Mouse (Mus musculus): ENCODE measurements around the gene Mapkapk2. TPM values are rescaled to one million over a fixed set of nuclear protein-coding genes. Genes with fewer than 3 reads are reported as not detected.
"Not testable (repeated sequence)": the region's sequence is repeated elsewhere in the genome, so short reads cannot be mapped to it uniquely, and the experiment has no call there.

Mapkapk2 gene
- polyA plus RNA-seq, 1 experiment from 2014 or later: 12.3 TPM

DNA sequence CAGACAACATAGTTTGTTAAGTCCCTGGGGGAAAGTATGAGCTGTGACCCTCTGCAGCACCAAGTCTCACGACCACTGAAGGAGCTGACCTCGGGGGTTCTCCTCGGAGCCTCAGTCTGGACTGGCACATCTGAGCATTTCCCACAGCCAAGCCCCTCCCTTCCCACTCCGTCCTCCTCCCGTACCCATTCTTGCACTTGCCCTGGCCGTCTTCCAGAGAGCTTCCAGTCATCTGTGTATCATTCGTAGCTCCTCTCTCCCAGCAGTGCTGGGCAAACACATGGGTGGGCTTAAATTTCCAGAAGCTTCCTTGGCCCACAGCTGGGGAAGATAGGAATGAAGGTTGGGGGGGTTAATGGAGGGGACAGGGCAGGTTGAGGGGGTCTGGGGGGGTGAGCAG is 67.4 kb downstream of the Mapkapk2 start:
- ATAC-seq (ENCODE audit: low read depth) (no peak), DNase-seq (no peak)
- Histone ChIP-seq H3K9ac (no peak overlapping the region), H3K4me1 (replicated peaks) (peaks cover 33% of the 10 kb centered on the region), H3K4me2 (no peak overlapping the region), H3K36me3 (no peaks in the 10 kb centered on the region), H3K9me3 (replicated peaks) (no peaks in the 10 kb centered on the region), H3K4me3 (replicated peaks) (no peak overlapping the region), H3K27me3 (no peaks in the 10 kb centered on the region), H3K27ac (no peak overlapping the region)
- WGBS (ENCODE audit: insufficient replicate concordance): 55% methylated on average over 7 of the region's 7 CpGs

DNA sequence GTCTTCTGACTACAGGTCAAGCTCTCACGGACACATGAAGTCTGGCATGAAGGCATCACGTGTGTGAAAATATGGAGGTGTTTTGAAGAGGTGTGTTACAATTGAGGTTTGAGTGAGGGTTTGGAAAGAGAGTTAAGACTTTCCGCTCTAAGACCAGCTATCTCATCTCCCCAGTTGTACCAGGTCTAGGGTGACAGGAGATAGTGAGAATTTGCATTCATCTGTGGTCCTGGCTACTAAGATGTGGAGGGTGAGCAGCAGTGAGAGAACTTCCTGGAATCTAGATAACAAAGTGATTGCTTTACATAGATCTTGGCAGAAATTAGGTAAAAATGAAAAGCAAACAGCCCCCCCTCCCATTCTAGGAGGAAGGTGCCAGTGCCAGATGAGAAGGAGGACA is 68.4 kb downstream of the Mapkapk2 start:
- Histone ChIP-seq H3K27me3 (no peaks in the 10 kb centered on the region), H3K4me3 (replicated peaks) (no peak overlapping the region), H3K4me2 (peak overlapping the region; percentile 15; the same call in 1 of the 2 replicates), H3K36me3 (no peaks in the 10 kb centered on the region), H3K27ac (no peak overlapping the region), H3K9me3 (replicated peaks) (no peaks in the 10 kb centered on the region), H3K4me1 (replicated peaks) (peaks cover 37% of the 10 kb centered on the region), H3K9ac (no peak overlapping the region)
- ATAC-seq (ENCODE audit: low read depth) (peak; percentile 91), DNase-seq (peak; percentile 37)
- 17% methylated on average over 3 of the region's 3 CpGs for WGBS (ENCODE audit: insufficient replicate concordance)

DNA sequence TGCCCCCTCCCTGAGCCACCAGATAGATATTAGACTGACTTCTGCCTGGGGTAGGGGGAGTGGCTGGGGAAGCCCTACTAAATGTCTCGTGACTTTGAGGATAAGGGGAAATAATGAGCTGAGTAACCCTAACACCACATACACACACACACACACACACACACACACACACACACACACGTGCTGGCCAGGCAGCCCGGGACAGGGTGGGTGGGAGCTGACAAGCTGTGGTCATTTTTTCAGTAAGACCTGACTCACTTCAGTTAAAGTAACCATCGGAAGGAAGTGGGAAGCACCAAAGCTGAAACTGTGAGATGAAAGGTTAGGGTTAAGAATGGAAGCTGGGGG is 71.8 kb downstream of the Mapkapk2 start:
- WGBS (ENCODE audit: insufficient replicate concordance): 15% methylated on average over 4 of the region's 4 CpGs
- DNase-seq: no peak
- H3K4me2 ChIP-seq: no peak overlapping the region
- H3K36me3 ChIP-seq: no peaks in the 10 kb centered on the region
- no peak overlapping the region for H3K4me3 ChIP-seq (replicated peaks)
- H3K27me3 ChIP-seq: peaks cover 10% of the 10 kb centered on the region
- peaks cover 39% of the 10 kb centered on the region for H3K4me1 ChIP-seq (replicated peaks)
- H3K9ac ChIP-seq: no peak overlapping the region
- H3K27ac ChIP-seq: no peak overlapping the region
- peak; percentile 22 for ATAC-seq (ENCODE audit: low read depth)
- no peaks in the 10 kb centered on the region for H3K9me3 ChIP-seq (replicated peaks)

DNA sequence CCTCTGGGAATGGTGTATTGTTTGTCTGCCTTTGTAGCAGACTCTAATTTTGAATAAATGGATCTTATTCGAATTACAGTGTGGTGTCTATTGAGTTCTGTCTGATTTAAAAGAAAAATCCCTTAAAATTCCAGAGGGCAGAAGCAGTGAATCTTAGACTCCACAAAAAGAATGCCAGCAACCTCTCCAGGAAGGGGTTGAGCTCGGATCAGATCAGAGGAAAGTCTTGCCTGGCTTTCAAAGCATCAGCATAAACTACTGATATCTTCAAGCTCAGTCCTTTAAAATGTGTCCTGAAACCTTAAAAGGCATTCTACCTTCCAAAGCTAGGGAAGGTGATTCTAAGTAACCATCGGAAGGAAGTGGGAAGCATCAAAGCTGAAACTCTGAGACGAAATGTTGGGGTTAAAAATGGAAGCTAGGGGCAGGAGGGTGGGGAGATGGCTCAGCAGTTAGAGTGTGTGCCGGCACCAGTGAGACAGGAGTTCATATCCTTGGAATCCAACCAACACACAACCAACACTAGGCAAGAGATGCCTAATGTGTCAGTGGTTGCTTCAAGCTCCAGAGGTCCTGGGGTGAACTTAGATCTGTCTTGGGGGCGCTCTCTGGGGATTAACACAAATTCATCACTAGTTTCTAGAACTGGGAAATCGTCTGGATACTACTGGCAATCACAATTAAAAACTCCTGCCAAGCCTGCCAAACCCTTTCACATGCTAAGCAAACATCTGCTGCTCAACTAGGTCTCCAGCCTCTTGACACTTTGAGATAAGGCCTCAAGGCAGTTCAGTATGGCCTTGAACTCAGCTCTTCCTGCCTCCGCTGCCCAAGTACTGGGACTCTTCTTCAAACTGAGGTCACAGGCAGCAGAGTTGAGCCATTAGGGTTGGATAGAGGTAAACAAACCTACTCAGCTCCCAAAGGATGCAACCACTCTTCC is 72.5 kb downstream of the Mapkapk2 start:
- no peak overlapping the region for H3K9ac ChIP-seq
- WGBS (ENCODE audit: insufficient replicate concordance): 44% methylated on average over 8 of the region's 8 CpGs
- H3K27me3 ChIP-seq: peaks cover 12% of the 10 kb centered on the region
- no peak overlapping the region for H3K27ac ChIP-seq
- H3K4me1 ChIP-seq (replicated peaks): peaks cover 36% of the 10 kb centered on the region
- ATAC-seq (ENCODE audit: low read depth) (peak; percentile 35), DNase-seq (peak; percentile 20)
- H3K4me2 ChIP-seq: no peak overlapping the region
- H3K4me3 ChIP-seq (replicated peaks): no peak overlapping the region
- H3K36me3 ChIP-seq: no peaks in the 10 kb centered on the region
- no peaks in the 10 kb centered on the region for H3K9me3 ChIP-seq (replicated peaks)

DNA sequence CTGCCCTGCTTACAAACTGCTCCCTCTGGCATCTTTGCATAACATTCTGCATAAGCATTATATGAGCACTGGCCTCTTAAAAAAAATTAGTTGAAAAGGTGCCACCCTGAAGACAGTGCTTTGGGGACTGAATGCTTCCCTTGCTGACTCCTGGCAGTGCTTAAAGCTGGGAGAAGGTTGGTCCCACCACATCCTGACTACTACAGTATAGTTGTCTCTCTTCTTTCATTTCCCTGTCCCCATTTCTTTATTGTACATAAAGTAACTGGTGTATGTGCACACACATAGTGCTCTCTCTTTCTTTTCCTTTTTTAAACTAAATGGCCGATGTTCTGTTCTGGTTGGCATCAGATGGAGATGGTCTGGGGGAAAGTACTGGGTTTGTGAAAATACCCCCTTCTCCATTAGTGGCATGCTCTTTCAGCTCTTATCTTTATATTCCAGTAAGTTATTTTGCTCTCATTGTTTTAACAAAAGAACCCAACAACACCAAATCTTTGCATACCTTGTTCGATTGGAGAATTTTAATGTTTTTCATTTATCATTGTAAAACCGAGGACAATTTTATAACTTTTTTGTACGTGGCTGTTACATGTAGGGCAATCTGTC is 74.3 kb downstream of the Mapkapk2 start:
- not testable (repeated sequence) for DNase-seq; H3K4me2 ChIP-seq; ATAC-seq (ENCODE audit: low read depth); H3K9me3 ChIP-seq (replicated peaks); H3K36me3 ChIP-seq; H3K4me3 ChIP-seq (replicated peaks); H3K27ac ChIP-seq; H3K9ac ChIP-seq
- Histone ChIP-seq H3K4me1 (replicated peaks) (peaks cover 17% of the 10 kb centered on the region), H3K27me3 (peaks cover 16% of the 10 kb centered on the region)
- WGBS (ENCODE audit: insufficient replicate concordance): 67% methylated on average over 4 of the region's 4 CpGs

DNA sequence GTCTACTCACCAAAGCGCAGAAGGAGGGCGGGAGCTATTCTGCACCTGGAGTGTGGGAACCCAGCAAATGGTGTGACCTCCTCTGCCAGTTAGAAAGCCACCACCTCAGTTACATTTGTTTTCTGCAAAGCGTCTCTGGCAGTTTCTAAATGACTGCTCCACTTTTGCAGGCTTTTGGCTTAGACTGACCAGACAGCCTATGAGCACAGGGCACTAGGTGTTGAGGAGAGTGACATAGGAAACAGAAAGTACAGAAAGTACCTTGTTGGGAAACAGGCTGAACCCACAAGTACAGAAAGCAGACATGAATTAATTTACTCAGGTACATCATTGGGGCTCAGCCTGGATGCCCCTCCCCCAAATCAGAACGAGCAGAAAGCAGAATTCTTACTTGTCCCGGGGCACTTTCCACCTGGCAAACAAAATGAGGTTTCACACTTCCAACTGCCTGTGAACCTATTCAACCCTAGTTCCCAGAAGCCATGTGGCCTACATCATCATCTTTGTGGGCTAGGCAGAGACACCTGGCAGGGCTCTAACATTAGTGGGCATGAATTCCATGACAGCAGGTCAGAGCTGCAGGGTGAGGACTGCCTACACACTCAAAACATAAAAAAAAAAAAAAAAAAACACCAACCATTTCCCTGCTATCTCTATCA is 74.9 kb downstream of the Mapkapk2 start:
- Histone ChIP-seq H3K4me3 (replicated peaks) (no peak overlapping the region), H3K36me3 (no peaks in the 10 kb centered on the region), H3K4me1 (replicated peaks) (peaks cover 17% of the 10 kb centered on the region), H3K4me2 (no peak overlapping the region), H3K27ac (no peak overlapping the region), H3K9me3 (replicated peaks) (no peaks in the 10 kb centered on the region), H3K27me3 (peaks cover 16% of the 10 kb centered on the region), H3K9ac (no peak overlapping the region)
- DNase-seq: no peak
- ATAC-seq (ENCODE audit: low read depth): no peak
- WGBS (ENCODE audit: insufficient replicate concordance): 59% methylated on average over 5 of the region's 5 CpGs

DNA sequence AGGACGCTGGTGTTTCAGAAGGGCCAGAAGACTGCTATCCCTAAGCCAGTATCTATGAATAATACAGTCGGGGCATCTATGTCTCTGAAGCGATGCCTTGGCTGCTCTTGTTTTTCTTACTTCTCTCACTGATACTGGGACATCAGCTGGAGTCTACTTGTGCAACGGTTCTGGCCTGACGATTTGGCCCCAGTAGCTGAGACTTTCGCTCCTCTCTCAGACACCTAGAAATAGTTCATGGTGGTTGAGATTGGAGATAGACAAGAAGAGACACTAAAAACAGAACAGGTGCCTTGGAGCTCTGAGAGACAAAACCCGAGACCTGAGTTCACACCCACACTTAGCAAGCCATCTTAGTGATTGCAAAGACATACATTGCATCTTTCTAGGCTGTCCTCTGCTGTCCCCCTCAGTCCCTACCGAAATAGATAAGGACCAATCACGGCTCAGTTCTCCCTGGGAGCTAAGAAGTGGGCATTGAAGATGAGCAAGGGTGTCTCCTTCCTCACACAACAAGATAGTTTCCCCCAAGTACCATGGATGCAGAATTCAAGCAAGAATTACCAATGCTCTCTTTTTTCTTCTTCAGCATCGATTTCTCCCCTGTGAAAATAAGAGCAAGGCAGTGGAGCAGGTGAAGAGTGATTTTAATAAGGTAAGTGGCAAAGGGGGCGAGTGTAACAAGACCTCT is 75.6 kb downstream of the Mapkapk2 start:
- Histone ChIP-seq H3K4me2 (no peak overlapping the region), H3K4me3 (replicated peaks) (no peak overlapping the region), H3K36me3 (no peaks in the 10 kb centered on the region), H3K4me1 (replicated peaks) (peaks cover 17% of the 10 kb centered on the region), H3K27me3 (peaks cover 16% of the 10 kb centered on the region), H3K27ac (no peak overlapping the region), H3K9me3 (replicated peaks) (no peaks in the 10 kb centered on the region), H3K9ac (no peak overlapping the region)
- WGBS (ENCODE audit: insufficient replicate concordance): 61% methylated on average over 11 of the region's 11 CpGs
- DNase-seq: no peak
- ATAC-seq (ENCODE audit: low read depth): no peak

DNA sequence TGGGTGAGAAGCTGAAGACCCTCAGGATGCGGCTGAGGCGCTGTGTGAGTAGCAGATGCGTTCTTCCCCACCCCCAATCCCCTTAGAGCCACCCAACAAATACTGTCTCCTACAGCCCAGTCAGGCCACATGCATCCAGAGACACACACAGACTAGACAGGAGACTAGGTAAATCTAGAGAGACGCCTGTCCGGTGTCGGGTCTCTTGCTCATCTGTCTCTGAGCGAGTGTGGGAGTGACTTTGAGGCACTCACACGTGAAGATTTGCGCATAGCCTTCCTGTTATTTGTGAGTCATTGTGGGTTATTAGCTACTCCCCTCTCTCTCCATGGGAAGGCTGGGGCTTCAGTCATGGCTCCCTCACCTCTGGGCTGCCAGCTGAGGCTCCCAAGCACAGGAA is 76.2 kb downstream of the Mapkapk2 start:
- H3K9me3 ChIP-seq (replicated peaks): no peaks in the 10 kb centered on the region
- ATAC-seq (ENCODE audit: low read depth) (no peak), DNase-seq (no peak)
- no peak overlapping the region for H3K4me3 ChIP-seq (replicated peaks)
- H3K27me3 ChIP-seq: peaks cover 16% of the 10 kb centered on the region
- no peak overlapping the region for H3K9ac ChIP-seq
- whole genome bisulfite sequencing (ENCODE audit: insufficient replicate concordance): 43% methylated on average over 9 of the region's 9 CpGs
- no peak overlapping the region for H3K4me2 ChIP-seq
- peaks cover 17% of the 10 kb centered on the region for H3K4me1 ChIP-seq (replicated peaks)
- no peaks in the 10 kb centered on the region for H3K36me3 ChIP-seq
- H3K27ac ChIP-seq: no peak overlapping the region

DNA sequence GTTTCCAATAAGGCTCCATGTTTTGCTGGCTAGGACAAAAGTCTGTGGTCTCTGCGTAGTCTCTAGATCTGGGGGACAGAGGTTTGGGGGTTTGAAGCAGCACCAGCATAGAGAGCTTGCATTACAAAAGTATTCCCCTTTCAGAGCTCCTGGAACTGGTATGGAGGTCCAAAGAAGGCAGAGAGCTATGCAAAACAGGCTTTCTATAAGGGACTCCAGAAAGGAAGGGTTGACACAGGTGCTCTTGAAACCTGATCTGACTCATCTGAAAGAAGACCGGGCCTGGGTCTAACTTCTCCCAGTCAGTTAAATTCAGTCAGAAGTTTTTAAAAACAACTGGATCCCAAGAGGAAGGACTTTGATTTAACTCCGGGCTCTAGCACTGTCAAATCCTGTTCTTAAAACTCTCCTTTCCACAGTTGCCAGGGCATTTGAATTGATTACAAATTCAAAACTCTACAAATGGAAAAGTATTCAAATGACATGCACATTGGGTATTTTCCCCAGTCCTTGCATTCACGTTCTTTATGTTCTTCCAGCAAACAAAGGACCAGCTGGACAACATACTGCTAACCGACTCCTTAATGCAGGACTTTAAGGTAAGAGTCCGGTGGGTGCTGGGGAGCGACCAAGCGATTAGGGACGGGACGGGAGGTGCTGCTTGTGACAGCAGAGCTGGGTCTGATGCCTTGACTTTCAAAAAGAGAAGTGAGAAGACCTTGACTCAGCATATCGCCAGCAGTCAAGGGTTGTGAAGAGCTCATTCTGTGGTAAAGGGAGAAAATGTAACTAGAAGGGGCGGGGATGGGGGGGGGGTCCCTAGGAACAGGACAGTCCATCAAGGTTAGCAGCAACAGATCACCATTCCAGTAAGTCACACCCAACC is 77.0 kb downstream of the Mapkapk2 start:
- 22% methylated on average over 12 of the region's 12 CpGs for WGBS (ENCODE audit: insufficient replicate concordance)
- DNase-seq: no peak

DNA sequence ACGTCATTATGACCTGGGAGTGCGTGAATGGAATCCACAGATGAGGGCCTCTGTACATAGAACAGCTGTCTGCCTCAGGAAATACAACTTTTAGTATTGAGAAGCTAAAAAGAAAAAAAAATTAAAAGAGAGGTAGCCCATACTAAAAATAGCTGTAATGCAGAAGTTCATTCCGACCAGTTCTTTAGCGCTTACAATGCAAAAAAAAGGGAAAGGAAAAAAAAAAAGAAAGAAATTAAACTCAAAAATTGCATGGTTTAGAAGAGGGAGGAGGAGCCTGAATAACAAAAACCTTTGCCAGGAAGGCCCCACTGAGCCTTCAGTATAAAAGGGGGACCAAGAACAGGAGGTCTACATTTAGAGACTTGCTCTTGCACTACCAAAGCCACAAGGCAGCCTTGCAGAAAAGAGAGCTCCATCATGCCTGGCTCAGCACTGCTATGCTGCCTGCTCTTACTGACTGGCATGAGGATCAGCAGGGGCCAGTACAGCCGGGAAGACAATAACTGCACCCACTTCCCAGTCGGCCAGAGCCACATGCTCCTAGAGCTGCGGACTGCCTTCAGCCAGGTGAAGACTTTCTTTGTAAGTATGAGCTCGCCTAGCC is 78.0 kb downstream of the Mapkapk2 start, which contains the start of gene Il10:
Gene Il10, plus strand, starts transcription at position 354 of the 607 bp plus-strand sequence.
- Histone ChIP-seq H3K4me3 (replicated peaks) (no peak within 1 kb of the TSS), H3K36me3 (no peaks in the 10 kb centered on the region), H3K4me1 (replicated peaks) (0 out of 2 replicates have a peak, but pooled peaks cover 3% of the 10 kb centered on the region), H3K4me2 (no peak within 1 kb of the TSS), H3K9me3 (replicated peaks) (no peaks in the 10 kb centered on the region), H3K9ac (no peak within 1 kb of the TSS), H3K27ac (no peak within 1 kb of the TSS), H3K27me3 (peaks cover 16% of the 10 kb centered on the region)
- ATAC-seq (ENCODE audit: low read depth): no peak
- 49% methylated on average over 8 of the region's 8 CpGs for WGBS (ENCODE audit: insufficient replicate concordance)
- no peak for DNase-seq

More for the DNA sequence above, 77.0 kb downstream of the Mapkapk2 start:
- no peak overlapping the region for H3K4me2 ChIP-seq
- no peak overlapping the region for H3K9ac ChIP-seq
- peaks cover 16% of the 10 kb centered on the region for H3K27me3 ChIP-seq
- no peak for ATAC-seq (ENCODE audit: low read depth)
- peaks cover 10% of the 10 kb centered on the region for H3K4me1 ChIP-seq (replicated peaks)
- no peak overlapping the region for H3K4me3 ChIP-seq (replicated peaks)
- no peaks in the 10 kb centered on the region for H3K9me3 ChIP-seq (replicated peaks)
- no peaks in the 10 kb centered on the region for H3K36me3 ChIP-seq
- H3K27ac ChIP-seq: no peak overlapping the region

Data from liver, embryonic 13.5 days (tissue).